ENCODE assay signal across 8 mouse cellular contexts in genomic region chr6:145009859-145010818, GRCm38 (mm10).
DNase-seq lines count a peak whose midpoint lies in the region; ATAC-seq and TF ChIP-seq lines count a peak whose summit lies in the region.

No protein-coding gene starts in this region.

- TF ChIP-seq POLR2A in bone marrow, adult 2 months (IDR thresholded peaks at IDR 0.05; ENCODE audit: borderline replicate concordance, control insufficient read depth, low read depth, low read length) = no peak

- H3K4me2 ChIP-seq in midbrain, embryonic 14.5 days (ENCODE audit: low read length) = no peak overlapping the region

- H3K27me3 ChIP-seq in midbrain, embryonic 14.5 days (ENCODE audit: control insufficient read depth, insufficient read depth, low read length) = no peaks in the 10 kb centered on the region

- no peak; the same call in 1 of the 2 replicates for ATAC-seq in midbrain, embryonic 14.5 days (ENCODE audit: low FRiP score, low TSS enrichment)
- ATAC-seq in monocyte, adult 5-6 weeks (replicated peaks; ENCODE audit: insufficient number of reproducible peaks, low FRiP score, low TSS enrichment, poor library complexity, severe bottlenecking) = no peak

- no peak overlapping the region for H3K27ac ChIP-seq in bone marrow, adult 2 months (ENCODE audit: control insufficient read depth, insufficient read depth, low read depth, low read length, poor library complexity)
- H3K27ac ChIP-seq in midbrain, embryonic 14.5 days (replicated peaks; ENCODE audit: low read depth, low read length) = no peak overlapping the region

- intact Hi-C loops in left cerebral cortex, postnatal 14 days (cut with DNase I) = no loop called here

- peaks cover 70% of the 10 kb centered on the region for H3K36me3 ChIP-seq in midbrain, embryonic 14.5 days (ENCODE audit: control insufficient read depth, insufficient read depth, low read length)

- no peaks in the 10 kb centered on the region; the same call in 1 of the 2 replicates for H3K4me1 ChIP-seq in bone marrow, adult 2 months (ENCODE audit: control insufficient read depth, insufficient read depth, low read length)
- no peaks in the 10 kb centered on the region for H3K4me1 ChIP-seq in midbrain, embryonic 14.5 days (ENCODE audit: control insufficient read depth, insufficient read depth, low read length)

- 0 out of 2 replicates have a peak, but pooled peaks cover 2% of the 10 kb centered on the region for H3K9me3 ChIP-seq in midbrain, embryonic 14.5 days (ENCODE audit: control insufficient read depth, low read length)

- 67% methylated on average over 8 of the region's 8 CpGs for WGBS in bone marrow, adult 2 months
- 78% methylated on average over 8 of the region's 8 CpGs for WGBS in midbrain, embryonic 14.5 days

- peak; percentile 44; the same call in 1 of the 2 replicates for TF ChIP-seq CTCF in bone marrow, adult 2 months (IDR thresholded peaks at IDR 0.05; ENCODE audit: control insufficient read depth, insufficient read depth, low read length)

- H3K4me3 ChIP-seq in bone marrow, adult 2 months (replicated peaks; ENCODE audit: control insufficient read depth, low read depth, low read length) = no peak overlapping the region
- H3K4me3 ChIP-seq in midbrain, embryonic 14.5 days (replicated peaks; ENCODE audit: low read depth, low read length) = no peak overlapping the region

- peak; percentile 55 for DNase-seq in adrenal gland, postnatal 10 days
- DNase-seq in adrenal gland, postnatal 4 days (ENCODE audit: low spot score in 2 of 2) = no peak
- peak; percentile 50 to 59 for DNase-seq in left cerebral cortex, postnatal 14 days (ENCODE audit: low spot score in 2 of 2)
- no peak for DNase-seq in left cerebral cortex, adult 11 months (ENCODE audit: low spot score)
- DNase-seq in forelimb bud, embryonic 11.5 days (ENCODE audit: low read depth, low spot score) = peak; percentile 62
- DNase-seq in midbrain, embryonic 14.5 days = peak; percentile 71

- H3K9ac ChIP-seq in midbrain, embryonic 14.5 days (replicated peaks; ENCODE audit: low read length) = no peak overlapping the region

Comparison
In these comparisons a context has a peak if more than half of its experiments do, and no peak if none do; other contexts are left out.
1. DNase-seq: peak in adrenal gland, postnatal 10 days (single experiment), left cerebral cortex, postnatal 14 days (2 of 2), forelimb bud, embryonic 11.5 days (single experiment) and midbrain, embryonic 14.5 days (single experiment); none in adrenal gland, postnatal 4 days (0 of 2) and left cerebral cortex, adult 11 months (single experiment).